Mouse (Mus musculus) kidney, embryonic 14.5 days (tissue): ENCODE measurements at regions not wholly inside any gene's neighbourhood (a gene's known extent, or its start where the extent isn't known, plus 50 kb on each side); places are given as distances from the start of the nearest gene placed in this dataset.

Experiments
- ATAC-seq: fragments of 200-750 bp; cut with Nextera tagmentation; 2 replicates; pipeline ENCODE4 v1.8.0; 2017; ENCODE audit warnings: moderate number of reproducible peaks, mild to moderate bottlenecking, moderate TSS enrichment, moderate library complexity; ENCODE audit not compliant: low FRiP score, low TSS enrichment
- H3K27ac ChIP-seq: fragments of 300-500 bp; sonication (generic); 2 replicates; pipeline ENCODE4 v1.5.1; 2014; ENCODE audit warnings: low read depth, mild to moderate bottlenecking, low read length, moderate library complexity, mixed read lengths
- H3K27me3 ChIP-seq: fragments of 300-500 bp; sonication (generic); 2 replicates; pipeline ENCODE4 v1.6.1; 2014; ENCODE audit warnings: mild to moderate bottlenecking, low read length; ENCODE audit not compliant: control insufficient read depth, insufficient read depth
- H3K36me3 ChIP-seq: fragments of 300-500 bp; sonication (generic); 2 replicates; pipeline ENCODE4 v1.6.1; 2014; ENCODE audit warnings: low read length, mixed read lengths; ENCODE audit not compliant: control insufficient read depth, insufficient read depth
- H3K4me1 ChIP-seq: fragments of 300-500 bp; sonication (generic); 2 replicates; pipeline ENCODE4 v1.6.1; 2014; ENCODE audit warnings: low read length, mixed read lengths; ENCODE audit not compliant: control insufficient read depth, insufficient read depth
- H3K4me2 ChIP-seq: fragments of 300-500 bp; sonication (generic); replicated peaks from 2 replicates; pipeline ENCODE4 v1.6.1; 2014; ENCODE audit warnings: low read depth, mild to moderate bottlenecking, low read length
- H3K4me3 ChIP-seq: fragments of 300-500 bp; sonication (generic); 2 replicates; pipeline ENCODE4 v1.5.1; 2014; ENCODE audit warnings: mild to moderate bottlenecking, low read length
- H3K9ac ChIP-seq: fragments of 300-500 bp; sonication (generic); 2 replicates; pipeline ENCODE4 v1.6.1; 2014; ENCODE audit warnings: low read depth, mild to moderate bottlenecking, low read length, moderate library complexity
- H3K9me3 ChIP-seq: fragments of 300-500 bp; sonication (generic); 2 replicates; pipeline ENCODE4 v1.6.1; 2016; ENCODE audit warnings: low read length; ENCODE audit not compliant: control insufficient read depth
- WGBS: fragments of 180-500 bp; shearing (Covaris S2); extraction: QIAGEN DNeasy Blood & Tissue Kit; methylation state at CpG from one replicate; pipeline ENCODE4 v1.1.7; 2014; 5-methylcytosine and 5-hydroxymethylcytosine counted together

DNA sequence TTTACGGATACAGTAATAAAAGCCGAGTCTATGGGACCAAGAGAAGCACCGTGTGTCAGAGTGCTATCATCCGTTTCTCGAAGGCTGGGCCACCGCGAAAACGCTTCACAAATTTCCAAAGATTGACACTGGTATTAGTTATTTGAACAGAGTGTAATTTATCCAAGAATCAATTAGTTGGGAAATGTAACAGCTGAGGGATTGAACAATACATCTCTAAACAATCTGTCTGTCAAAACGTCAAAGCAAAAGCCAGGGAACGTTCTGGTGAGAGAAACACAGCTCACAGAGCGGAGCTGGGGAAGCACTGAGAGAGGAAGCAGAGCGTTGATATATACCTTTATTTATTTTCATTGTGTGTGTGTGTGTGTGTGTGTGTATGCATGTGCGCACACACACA, 498.1 kb upstream of the Fam19a5 start:
- 81% methylated on average over 13 of the region's 13 CpGs for WGBS
- Histone ChIP-seq H3K27ac (no peak overlapping the region), H3K9ac (no peak overlapping the region), H3K4me2 (no peak overlapping the region), H3K4me1 (no peaks in the 10 kb centered on the region), H3K4me3 (no peak overlapping the region), H3K27me3 (no peaks in the 10 kb centered on the region), H3K36me3 (no peaks in the 10 kb centered on the region), H3K9me3 (no peaks in the 10 kb centered on the region)
- no peak for ATAC-seq

- Histone ChIP-seq H3K4me3 (no peak overlapping the region), H3K4me1 (no peaks in the 10 kb centered on the region), H3K9me3 (no peaks in the 10 kb centered on the region), H3K9ac (no peak overlapping the region), H3K4me2 (no peak overlapping the region), H3K36me3 (no peaks in the 10 kb centered on the region), H3K27ac (no peak overlapping the region), H3K27me3 (no peaks in the 10 kb centered on the region)
- WGBS = 87% methylated on average over 12 of the region's 12 CpGs
- no peak for ATAC-seq
Measured at GRCm38 (mm10) chr15:87054186-87054585, 489.9 kb upstream of the Fam19a5 start.

DNA sequence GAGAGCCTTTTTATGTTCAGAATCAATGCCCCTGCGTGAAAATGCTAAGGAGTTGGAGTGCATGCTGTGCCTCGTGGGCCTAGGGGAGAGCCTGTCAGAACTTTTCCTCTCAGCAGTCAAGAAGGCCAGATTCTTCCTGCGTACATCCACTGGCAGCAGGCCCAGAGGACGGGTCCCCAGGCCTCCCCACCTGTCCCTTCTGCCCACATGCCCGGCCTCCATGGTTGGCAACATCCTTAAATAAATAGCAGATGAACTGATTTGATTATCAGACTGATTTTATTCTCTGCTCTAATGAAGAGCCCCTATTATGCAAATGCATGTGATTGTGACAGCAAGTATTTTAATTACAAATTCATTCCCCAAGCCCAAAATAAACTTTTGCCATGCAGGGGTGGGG, 479.2 kb upstream of the Fam19a5 start:
- no peak overlapping the region for H3K4me3 ChIP-seq
- H3K36me3 ChIP-seq = no peaks in the 10 kb centered on the region
- no peak overlapping the region for H3K9ac ChIP-seq
- H3K9me3 ChIP-seq = no peaks in the 10 kb centered on the region
- H3K4me2 ChIP-seq = no peak overlapping the region
- no peaks in the 10 kb centered on the region for H3K27me3 ChIP-seq
- no peaks in the 10 kb centered on the region for H3K4me1 ChIP-seq
- ATAC-seq = no peak
- H3K27ac ChIP-seq = no peak overlapping the region
- whole genome bisulfite sequencing = 66% methylated on average over 5 of the region's 5 CpGs

DNA sequence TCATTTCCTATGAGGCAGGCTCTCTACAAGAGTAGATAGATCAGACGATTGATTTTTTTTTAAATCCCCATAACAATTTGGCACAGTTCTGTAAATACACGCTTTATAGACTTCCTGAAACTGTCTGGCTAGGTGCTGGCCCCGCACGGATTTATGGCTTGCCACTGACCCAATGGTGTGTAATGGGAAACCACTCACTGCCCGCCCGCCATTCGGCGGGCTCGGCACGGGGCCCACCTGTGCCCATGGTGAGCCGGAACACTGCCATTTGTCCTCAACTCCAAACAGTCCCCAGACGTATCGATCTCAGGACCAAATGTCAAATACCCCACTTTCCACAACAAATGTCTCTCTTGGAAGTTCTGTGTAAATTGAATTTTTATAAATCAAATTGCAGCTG, 475.8 kb upstream of the Fam19a5 start:
- no peak overlapping the region for H3K4me3 ChIP-seq
- no peaks in the 10 kb centered on the region for H3K27me3 ChIP-seq
- peak; percentile 84 for ATAC-seq
- whole genome bisulfite sequencing = 24% methylated on average over 13 of the region's 13 CpGs
- no peaks in the 10 kb centered on the region for H3K4me1 ChIP-seq
- 0 out of 2 replicates have a peak overlapping the region, but pooled peaks have one; percentile 3 for H3K4me2 ChIP-seq
- no peak overlapping the region for H3K9ac ChIP-seq
- no peaks in the 10 kb centered on the region for H3K9me3 ChIP-seq
- H3K27ac ChIP-seq = no peak overlapping the region
- no peaks in the 10 kb centered on the region for H3K36me3 ChIP-seq

GRCm38 (mm10) chr15:87074559-87074958, 469.5 kb upstream of the Fam19a5 start:
- Histone ChIP-seq H3K4me1 (no peaks in the 10 kb centered on the region), H3K4me2 (no peak overlapping the region), H3K27me3 (no peaks in the 10 kb centered on the region), H3K9ac (no peak overlapping the region), H3K4me3 (no peak overlapping the region), H3K9me3 (no peaks in the 10 kb centered on the region), H3K27ac (no peak overlapping the region), H3K36me3 (no peaks in the 10 kb centered on the region)
- ATAC-seq = no peak
- 56% methylated on average over 11 of the region's 11 CpGs for WGBS

GRCm38 (mm10) chr15:87089827-87090226, 454.3 kb upstream of the Fam19a5 start:
- Histone ChIP-seq H3K27ac (no peak overlapping the region), H3K4me1 (no peaks in the 10 kb centered on the region), H3K9me3 (no peaks in the 10 kb centered on the region), H3K9ac (no peak overlapping the region), H3K27me3 (no peaks in the 10 kb centered on the region), H3K4me2 (no peak overlapping the region), H3K36me3 (no peaks in the 10 kb centered on the region), H3K4me3 (no peak overlapping the region)
- WGBS = 30% methylated on average over 5 of the region's 5 CpGs
- ATAC-seq = no peak

DNA sequence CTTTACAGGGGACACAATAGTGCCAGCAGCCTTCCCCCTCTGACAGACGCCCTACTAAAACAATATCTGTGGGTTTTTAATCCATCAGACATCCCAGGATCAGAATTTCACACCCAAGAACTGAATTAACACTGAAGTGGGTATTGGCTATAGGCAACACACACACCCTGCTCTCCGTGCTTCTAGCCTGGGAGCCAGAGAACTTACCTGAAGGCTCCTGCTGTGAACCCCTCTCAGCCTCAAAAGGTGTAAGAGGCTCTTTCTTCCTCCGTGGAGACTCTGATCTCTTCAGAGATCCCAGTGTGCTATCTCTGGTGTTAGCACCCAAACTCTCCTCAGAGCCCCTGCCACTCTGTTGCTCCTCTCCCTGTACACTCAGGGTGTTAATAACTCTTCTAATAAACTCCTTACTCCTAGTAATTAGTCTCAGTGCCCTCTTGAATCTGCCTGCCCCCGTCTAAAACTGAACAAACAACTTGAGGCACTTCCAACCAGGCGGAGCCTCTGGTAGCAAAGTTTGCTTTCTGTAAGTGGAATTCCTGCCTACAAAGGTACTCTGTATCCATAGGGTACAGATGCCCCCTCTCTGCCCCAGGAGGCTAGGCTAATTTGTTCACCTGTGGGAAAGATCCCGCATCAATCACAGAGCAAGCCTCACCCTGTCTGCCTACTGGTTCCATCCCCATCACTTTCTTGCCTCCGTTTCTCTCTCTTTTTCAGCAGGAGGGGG, 452.9 kb upstream of the Fam19a5 start:
- H3K4me1 ChIP-seq = no peaks in the 10 kb centered on the region
- no peaks in the 10 kb centered on the region for H3K36me3 ChIP-seq
- H3K27ac ChIP-seq = no peak overlapping the region
- no peak overlapping the region for H3K4me3 ChIP-seq
- ATAC-seq = no peak
- 65% methylated on average over 7 of the region's 7 CpGs for WGBS
- no peak overlapping the region for H3K4me2 ChIP-seq
- H3K9ac ChIP-seq = no peak overlapping the region
- H3K9me3 ChIP-seq = no peaks in the 10 kb centered on the region
- no peaks in the 10 kb centered on the region for H3K27me3 ChIP-seq

DNA sequence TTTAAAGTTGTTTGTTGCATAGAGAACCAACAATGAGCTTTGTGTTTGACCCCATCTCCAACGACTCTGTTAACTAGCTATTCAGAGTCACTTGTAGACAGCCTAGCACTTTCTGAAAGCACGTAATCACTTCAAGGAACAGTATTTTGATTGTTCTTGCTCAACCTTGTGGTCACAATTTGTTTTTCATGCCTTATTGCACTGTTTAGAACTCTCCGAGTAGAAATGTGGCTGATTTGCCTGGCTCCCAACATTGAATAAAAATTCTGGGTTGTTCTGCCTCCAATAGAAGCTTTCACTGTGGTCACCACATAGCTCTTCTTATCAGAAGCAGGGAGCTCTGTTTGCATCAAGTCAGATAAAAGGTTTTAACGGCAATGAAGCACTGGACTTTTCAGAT, 446.9 kb upstream of the Fam19a5 start:
- Histone ChIP-seq H3K27ac (no peak overlapping the region), H3K4me2 (no peak overlapping the region), H3K9ac (no peak overlapping the region), H3K4me1 (no peaks in the 10 kb centered on the region), H3K36me3 (no peaks in the 10 kb centered on the region), H3K27me3 (no peaks in the 10 kb centered on the region), H3K9me3 (no peaks in the 10 kb centered on the region), H3K4me3 (no peak overlapping the region)
- no peak for ATAC-seq
- WGBS = 78% methylated on average over 4 of the region's 4 CpGs

GRCm38 (mm10) chr15:87101146-87101545, 443.0 kb upstream of the Fam19a5 start:
- Histone ChIP-seq H3K27ac (no peak overlapping the region), H3K9ac (no peak overlapping the region), H3K9me3 (0 out of 2 replicates have a peak, but pooled peaks cover 4% of the 10 kb centered on the region), H3K4me2 (no peak overlapping the region), H3K36me3 (no peaks in the 10 kb centered on the region), H3K4me3 (no peak overlapping the region), H3K27me3 (no peaks in the 10 kb centered on the region), H3K4me1 (no peaks in the 10 kb centered on the region)
- 92% methylated on average over 4 of the region's 4 CpGs for WGBS
- no peak for ATAC-seq
